Mouse (Mus musculus) inflammation-experienced regulatory T-cells, adult 6 months (primary cell): ENCODE measurements around the gene Rnaseh2a. TPM values are rescaled to one million over a fixed set of nuclear protein-coding genes. Genes with fewer than 3 reads are reported as not detected.

Source experiments
- ATAC-seq: one replicate; pipeline ENCODE4 v1.8.0; 2017
- polyA plus RNA-seq, 3 experiments: library from polyadenylated mRNA; unstranded; fragments of 100-300 nt; shearing (Covaris generic); gene quantifications; one replicate each; pipeline ENCODE4 v1.2.1; 2017

The Rnaseh2a gene
- polyA plus RNA-seq, 3 experiments from 2014 or later, result 57.0 to 88.9 (median 72.8) TPM

DNA sequence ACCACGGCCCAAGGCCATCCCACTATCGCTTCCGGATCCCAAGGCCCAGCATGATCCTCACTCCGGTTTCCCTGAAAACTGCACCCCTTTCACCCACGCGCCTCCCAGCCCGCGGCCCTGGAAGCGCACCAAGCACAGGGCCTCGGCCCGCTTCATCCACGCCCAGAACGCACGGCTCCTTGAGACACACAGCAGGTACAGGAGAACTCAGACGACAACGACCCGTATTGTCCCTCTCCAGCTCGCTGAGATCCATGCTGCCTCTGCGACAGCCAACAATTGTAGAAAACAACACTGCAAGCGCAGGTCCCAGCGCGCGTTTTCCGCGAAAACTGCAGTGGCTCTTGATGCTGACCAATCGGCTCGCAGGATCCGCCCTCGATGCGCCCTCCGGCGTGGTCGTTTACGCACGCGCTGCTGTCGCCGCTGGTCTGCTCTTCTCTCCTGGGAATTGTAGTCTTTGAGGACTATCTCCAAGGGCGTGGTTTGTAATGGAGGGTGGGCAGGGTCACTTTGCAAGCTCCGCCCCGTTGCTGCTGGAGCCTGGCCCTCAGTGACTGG is 3.8 kb downstream of the Rnaseh2a start:
- ATAC-seq, result peak; percentile 95

DNA sequence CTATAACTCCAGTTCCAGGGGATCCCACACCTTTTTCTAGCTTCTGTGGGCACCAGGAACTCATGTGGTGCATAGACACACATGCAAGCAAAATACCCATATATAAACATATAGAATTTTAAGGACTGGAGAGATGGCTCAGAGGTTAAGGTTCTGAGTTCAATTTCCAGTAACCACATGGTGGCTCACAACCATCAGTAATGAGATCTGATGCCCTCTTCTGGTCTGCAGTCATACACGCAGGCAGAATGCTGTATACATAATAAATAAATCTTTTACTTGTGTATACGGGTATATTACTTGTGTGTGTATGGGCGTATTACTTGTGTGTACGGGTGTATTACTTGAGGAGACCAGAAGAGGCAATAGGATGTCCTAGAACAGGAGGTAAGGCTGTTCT is 5.6 kb downstream of the Rnaseh2a start:
- ATAC-seq, result no peak

DNA sequence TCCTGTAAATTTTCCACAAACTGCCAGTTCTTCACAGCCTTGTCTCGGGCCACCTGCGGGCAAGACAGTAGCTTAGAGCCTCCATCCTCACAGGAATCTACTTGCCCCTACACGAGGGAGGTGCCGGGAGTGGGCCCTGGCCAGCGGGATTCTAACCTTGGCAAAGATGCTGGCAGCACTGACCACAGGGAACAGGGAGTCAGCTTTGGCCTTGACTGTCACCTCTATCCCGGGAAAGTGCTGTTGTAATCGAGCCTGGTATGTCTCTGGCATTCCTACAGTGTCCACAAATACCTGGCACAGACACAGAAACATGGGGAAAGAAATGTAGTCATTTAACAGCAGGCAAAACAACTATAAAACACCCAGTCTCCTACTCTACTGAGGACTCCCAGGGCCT is 9.8 kb downstream of the Rnaseh2a start:
- no peak for ATAC-seq

DNA sequence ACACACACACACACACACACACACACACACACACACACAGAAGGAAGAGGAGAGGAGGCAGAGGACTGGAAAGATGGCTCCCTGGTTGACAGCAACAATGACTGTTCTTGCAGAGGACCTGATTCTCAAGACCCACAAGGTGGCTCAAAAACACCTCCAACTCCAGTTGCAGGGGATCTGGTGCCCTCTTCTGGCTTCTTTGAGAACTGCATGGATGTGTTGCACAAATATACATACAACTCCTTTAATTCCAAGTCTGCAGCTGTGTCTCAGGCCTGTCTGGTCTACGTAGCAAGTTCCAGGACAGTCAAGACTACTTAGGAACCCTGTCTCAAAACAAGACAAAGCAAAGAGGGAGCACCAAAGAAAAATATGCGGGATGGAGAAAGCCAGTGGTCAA is 12.8 kb downstream of the Rnaseh2a start:
- ATAC-seq, result no peak

DNA sequence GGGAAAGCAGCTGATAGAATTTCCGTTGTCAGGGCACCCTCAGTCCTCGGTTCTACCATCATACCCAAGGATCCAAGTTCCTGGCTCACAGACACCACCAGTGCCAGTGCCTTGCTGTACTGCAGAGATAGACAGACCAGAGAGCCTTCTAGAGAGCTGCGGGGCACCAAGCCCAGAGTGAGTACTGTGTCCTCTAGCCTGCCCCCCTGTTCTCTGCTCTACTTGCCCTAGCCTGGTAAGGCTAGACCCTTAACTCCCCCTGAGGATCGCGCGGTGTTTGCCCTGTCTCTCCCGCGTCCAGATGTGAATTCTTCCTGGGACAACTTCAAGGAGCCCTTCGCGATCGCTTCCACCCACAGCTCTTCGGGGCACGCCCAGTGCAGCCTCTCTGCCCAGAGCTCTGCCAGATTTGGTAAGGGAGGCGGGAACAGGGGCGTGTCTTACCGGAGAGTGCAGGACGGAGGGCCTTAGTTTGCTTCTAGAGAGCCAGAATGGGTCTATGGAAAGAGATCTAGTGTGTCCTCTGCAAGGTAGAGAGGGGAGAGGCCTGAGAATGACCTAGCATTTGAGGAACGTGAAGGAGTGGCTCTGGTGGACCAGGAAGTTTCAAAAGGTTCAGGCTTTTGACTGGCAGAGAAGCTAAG is 16.8 kb downstream of the Rnaseh2a start:
- peak; percentile 38 for ATAC-seq

DNA sequence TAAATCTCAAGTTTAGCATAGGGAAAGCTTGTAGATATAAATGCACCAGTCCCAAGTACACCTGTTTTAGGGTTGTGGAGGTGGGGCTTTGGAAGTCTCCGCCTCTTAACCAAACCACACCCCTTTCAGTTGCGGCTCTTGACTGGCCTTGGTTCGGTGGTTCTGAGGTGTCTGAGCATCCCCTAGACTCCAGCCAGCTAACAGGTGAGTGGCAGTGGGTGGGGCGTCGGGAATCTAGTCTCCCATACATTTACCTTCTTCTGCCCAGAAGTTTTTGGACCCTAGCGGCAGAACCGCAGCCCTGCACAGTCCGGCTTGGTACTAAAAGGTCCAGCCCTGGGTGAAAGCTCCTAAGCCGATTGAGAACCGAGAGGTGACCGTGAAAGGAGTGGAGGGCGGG is 19.8 kb downstream of the Rnaseh2a start:
- ATAC-seq, result no peak

DNA sequence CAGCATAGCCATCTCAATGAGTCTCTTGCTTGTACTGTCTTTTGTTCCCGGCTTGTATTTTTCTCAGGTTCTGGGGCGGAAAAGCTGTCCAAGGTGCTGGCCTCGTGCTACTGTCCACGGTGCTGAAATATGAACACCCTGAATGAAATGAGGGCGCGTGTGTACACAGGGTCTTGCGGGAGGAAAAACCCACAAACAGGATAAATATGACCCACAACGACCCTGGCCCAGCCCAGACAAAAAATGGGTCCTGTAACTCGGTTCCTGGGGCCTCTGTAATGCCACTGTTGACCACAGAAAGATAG is 22.4 kb downstream of the Rnaseh2a start:
- no peak for ATAC-seq

DNA sequence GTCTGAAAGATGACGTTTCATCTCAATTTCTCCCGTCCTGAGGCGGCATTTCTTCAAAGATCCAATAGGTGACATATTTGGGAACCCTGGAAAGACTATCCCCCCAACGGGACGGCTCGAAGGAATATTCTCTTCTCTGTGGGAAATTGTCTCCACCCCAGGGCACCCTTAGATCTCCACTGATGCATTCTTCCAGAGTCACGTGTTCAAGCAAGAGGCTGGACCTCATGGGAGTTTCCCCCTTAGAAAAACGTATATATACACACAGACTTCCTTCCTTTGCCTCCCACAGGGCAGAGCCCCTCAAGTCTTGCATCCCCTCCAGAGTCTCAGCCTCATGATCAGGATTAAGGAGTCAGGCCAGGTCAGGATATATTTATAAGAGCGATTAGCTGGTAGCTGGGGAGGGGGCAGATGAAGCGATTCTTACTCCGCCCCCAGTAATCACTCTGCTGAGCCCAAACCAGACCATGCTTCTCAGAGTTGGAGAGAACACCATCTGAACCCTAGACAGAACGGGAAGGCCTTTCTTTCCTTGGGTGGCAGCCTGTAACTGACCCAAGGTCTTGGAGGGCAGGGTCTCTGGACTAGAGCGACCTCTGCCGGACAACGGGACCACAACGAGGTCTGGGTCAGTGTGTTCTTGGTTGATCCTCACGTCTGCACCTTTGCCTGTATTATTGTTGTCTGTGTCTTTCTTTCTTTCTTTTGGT is 22.9 kb downstream of the Rnaseh2a start, which contains the start of gene Rtbdn:
Rtbdn (plus strand) TSS at position 464 of the 713 bp plus-strand sequence.
- ATAC-seq, result no peak

DNA sequence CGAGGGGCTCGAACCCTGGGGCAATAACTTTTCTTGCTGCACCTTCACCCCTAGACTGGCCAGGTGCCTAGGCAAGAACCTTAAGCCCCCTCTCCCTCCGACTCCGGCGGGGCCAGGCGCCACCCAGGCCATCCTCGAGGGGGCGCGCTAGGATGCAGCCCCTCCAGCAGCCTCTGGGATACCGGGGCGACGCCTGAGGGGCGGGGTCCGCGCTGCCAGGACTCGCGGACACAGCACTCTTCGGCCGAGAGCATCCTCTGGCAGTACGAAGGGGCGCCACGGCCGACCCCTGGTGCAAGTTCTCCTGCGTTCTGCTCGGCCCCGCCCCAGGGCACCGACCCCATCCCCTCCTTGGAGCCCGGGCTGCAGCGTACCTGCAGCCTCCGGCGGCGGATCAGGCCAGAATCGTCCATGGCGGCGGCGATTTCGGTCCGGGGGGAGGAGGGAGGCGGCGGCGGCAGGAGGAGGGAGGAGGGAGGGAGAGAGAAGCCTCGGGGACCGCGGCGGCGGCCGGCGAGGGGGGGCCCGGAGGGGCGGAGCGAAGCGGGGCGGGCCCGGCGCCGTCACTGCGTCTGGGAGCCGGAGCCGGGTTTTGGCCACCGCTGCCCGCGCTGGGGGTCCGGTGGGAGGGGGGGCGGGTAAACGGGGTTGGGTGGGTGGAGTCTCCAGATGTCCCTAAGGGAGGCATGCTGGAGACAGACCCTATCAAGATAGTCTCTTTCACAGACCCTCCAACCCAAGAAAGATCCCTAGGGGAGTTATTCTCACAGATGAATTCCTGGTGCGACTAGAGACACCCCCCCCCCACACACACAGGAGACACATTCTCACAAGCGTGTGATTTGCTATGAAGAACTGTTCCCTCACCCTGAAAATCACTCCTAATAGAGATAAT is 23.7 kb downstream of the Rnaseh2a start:
- ATAC-seq, result no peak

DNA sequence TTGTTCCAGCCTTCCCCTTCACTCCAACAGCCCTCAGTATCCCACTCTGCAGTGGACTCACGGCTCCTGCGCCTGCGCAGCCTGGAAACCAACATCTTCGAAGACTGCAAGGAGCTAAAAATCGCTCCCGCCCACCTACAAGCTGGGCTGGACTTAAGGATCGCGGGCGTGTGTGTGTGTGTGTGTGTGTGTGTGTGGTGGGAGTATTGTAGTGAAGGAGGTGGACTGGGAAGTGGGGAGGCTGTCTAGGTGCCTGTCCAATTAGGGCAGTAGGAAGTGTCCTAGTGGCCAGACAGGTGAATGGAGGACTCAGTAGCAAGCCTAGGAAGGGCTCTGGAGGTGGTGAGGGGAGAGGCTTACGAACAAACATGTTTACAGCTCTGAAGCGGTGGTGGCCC is 24.3 kb downstream of the Rnaseh2a start:
- ATAC-seq, result no peak

DNA sequence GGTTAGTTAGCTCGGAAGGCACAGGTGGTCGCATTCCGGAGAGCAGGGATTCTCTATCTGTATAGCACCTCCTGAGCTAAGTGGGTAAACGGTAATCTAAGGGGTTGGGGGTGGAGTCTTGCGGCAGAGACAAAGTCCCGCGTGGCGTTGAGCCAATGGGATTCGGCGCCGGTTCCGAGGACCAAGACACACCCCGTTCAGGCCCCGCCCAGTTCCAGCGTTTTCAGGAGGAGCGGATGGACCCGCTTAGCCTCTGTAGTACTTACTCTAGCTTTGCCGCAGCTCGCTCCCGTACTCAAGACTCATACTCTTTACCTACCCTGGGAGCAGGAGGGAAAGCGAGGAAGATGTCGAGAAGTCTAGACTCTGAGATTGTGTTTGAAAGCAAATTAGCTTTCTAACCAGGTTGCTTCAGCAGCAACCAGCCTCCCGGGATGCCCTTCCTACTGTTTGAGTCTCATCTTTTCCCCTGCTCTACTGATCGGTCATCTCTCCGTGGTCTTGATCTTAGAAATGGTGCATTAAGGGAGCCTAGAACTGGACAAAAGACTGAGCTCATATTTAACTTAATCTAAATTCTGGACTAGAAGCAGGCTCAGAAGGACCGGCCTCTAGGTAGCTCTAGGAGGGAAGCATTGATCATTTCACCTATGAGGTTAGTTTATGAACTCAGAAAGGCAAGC is 24.9 kb downstream of the Rnaseh2a start:
- ATAC-seq, result peak; percentile 63

DNA sequence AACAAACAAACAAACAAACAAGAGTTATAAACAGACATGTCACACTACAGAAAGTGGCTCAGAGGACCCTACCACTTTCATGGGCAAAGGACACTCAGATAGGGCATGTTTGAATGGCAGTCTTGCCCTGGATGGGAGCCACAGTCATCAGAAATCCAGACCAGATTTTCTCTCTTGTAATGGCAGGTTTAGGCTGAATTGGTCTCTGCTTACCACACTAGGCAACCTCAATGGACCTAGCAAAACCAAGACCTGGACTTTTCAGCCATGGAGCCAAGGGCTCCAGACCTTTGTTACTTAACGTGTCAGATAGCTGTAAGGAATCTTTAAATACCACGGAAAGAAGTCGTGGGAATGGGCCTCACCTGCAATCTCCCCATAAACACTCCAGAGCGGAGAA is 25.9 kb downstream of the Rnaseh2a start:
- no peak for ATAC-seq

DNA sequence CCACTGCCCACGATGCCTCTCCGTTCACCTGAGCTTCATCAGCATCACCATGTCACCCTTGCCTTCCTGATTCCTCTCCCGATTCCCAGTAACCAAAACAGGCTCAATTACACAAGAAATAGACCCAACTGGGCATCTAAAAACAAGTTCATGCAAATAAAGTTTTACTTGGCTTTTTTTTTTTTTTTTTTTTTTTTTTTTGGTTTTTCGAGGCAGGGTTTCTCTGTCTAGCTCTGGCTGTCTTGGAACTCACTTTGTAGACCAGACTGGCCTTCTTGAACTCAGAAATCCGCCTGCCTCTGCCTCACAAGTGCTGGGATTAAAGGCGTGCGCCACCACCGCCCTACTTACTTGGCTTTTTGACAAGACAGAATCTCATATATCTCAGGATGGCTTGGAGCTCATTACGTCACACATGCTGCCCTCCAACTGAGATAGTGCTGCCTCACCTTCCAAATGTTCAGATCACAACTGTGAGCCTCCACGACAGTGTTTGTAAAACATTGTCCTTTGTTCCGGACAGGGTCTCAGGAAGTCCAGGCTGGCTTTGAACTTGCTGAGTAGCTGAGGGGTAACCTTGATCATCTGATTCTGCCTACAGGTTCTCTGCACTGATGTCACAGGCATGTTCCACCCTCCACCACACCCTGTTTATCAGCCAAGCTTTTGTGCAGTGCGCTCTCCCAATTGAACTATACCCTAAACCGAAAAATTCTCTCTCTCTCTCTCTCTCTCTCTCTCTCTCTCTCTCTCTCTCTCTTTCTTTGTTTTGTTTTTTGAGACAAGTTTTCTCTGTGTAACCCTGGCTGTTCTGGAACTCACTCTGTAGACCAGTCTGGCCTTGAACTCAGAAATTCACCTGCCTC is 31.7 kb downstream of the Rnaseh2a start:
- ATAC-seq, result no peak

DNA sequence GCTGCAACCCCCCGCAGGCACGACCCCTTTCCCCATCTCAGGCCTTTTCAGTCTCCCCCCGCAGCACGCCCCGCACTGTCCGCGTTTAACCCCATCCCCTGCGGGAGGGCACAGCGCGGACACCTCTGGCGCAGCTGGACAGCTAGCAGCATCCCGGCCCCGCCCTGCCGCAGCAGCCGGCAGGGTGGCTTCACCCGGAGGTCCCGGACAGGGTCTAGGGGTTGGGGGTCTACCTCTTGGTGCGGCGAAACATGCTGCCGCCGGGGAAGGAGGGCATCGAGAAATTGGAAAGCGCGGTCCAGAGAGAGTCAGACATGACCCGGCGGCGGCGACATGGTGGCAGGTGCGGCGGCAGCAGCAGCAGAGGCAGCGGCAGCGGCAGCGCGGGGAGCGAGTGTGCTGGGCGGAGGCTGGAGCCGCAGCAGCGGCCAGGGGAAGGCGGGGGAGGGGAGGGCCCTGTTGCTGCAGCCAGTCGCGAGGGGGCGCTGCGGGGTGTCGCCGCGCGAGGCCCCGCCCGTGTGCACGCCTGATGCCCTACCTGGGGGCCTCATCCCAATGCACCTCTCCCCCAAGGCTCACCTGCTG is 32.5 kb downstream of the Rnaseh2a start, which contains the start of gene Mast1:
Mast1 (minus strand) TSS at position 398 of the 585 bp plus-strand sequence.
- peak; percentile 67 for ATAC-seq

DNA sequence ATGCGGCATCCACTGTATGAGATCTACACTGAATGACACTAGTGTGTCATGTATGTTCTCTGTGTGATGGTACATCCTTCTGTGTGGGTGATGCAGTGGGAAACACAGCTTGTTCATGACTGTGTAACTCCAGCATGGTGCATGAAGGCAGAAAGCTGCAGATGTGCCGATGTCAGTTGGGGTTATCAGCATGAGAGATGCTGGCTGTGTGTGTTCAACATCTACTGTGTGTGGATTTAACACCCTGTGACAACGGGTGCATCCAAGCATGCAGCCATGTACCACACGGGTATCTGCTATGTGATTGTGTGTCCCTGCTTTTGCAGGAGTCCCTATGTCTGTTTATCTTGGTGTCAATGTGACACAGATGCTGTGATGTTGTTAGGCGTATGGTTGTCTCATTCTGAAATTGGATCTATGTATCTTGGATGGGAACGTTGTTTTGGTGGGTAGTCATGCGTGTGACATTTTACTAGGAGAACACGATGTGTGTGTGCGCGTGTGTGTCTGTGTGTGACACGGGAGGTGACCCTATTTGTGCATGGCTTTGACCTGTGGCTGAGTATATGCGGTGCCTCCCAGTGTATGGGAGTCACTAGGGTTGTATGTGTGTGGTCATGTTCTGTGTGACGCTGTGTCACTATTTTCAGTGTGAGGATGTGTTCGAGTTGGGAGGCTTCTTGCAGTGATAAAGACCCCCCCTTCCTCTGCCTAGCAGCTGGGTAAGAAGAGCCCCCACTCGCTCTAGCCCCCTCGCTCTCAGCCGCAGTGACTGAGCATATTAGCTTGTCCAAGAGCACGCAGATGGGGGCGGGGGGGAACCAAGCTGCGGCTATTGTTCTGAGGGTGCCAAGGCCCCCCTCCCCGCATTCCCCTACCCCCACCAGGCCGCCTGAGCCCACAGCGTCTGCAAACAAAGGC is 33.3 kb downstream of the Rnaseh2a start:
- ATAC-seq, result no peak

DNA sequence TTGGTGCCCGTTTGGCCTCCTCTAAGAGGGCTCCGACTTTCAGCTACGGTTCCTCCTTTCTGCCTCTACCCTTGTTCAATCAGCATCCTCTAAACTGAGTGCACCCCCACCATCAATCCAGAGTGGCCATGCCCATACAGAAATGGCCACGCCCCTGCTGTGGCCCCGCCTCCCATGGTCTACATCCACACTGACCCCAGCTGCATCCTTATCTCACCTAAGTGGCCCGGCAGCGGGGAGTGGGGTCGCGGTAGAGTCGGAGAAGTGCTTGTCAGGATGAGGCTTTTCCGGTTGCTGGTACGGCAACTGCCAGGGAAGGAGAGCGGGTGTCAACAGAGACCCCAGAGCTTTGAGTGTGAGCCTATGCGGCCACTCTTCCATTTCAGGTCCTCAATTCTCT is 34.1 kb downstream of the Rnaseh2a start:
- no peak for ATAC-seq

DNA sequence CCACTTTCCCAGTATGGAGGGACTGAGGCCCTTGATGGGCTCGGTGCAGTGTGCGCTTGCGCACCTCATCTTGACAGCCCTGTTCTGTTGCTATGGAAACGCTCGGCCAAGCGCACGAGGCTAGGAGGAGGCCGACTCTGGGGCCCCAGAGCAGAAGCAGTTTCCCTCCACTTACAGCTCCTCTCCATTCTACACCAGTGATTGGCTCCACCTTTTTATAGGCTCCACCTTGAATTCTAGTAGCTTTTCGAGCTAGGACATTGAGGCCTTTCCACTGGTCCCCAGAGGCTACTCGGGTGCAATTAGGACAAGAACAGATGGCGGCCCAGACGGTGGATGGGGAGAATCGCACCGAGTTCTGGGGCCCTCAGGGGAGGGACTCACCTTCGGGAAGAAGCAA is 34.7 kb downstream of the Rnaseh2a start:
- no peak for ATAC-seq

DNA sequence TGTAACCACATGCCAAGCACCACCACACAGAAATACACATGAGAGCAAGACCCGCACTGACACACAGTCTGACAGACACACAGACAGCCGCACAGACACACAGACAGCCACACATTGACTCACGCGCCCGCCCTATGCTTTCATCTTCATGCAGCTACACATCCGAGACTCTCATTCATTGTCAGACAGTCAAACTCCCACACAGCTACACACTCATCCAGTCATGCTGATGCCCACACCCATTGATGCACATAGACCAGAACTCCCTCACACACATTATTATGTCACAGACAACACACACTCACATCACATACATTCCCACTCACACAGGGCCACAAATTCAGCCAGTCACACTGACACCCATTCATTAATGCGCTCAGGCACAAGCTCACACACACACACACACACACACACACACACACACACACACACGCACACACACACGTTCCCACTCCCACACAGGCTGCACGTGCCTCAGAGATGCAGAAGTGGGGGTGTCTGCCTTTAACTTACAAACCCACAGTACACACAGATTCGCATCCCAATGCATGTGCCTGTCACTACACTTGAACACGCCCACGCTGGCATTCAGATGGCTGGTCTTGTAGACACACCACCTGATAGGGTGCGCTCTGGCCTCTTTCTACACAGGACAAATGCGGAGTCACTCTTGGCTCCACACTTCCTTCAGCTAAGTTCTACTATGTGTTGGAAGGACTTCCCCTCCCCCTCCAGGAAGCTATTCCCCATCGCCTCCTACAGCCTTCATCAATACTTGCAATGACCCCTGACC is 35.6 kb downstream of the Rnaseh2a start:
- no peak for ATAC-seq

DNA sequence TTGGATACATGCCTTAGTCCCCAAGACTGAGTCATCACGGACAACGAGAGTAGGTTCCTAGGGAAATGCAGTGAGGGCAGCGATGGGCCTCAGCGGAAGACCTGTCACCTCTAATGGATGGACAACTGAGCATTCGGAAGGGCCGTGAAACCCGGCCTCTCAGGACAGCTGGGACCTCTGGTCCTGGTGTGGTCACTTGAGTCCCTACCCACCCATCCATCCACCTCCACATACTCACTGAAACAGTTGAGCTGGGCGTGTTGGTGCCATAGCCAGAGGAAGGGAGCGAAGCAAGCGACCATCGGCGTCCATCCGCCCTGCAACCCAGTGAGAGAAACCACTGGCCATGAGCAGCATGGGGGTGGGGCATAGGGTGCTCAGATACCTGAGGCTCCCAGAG is 39.0 kb downstream of the Rnaseh2a start:
- ATAC-seq, result no peak
